Mouse (Mus musculus) MEL (cell line): ENCODE measurements at regions not wholly inside any gene's neighbourhood (a gene's known extent, or its start where the extent isn't known, plus 50 kb on each side); places are given as distances from the start of the nearest gene placed in this dataset.

Experiments
- DNase-seq: peaks from one replicate; pipeline ENCODE4 v3.0.0; 2011; ENCODE audit warnings: low read depth, low spot score
- H3K27ac ChIP-seq: 2 replicates; pipeline ENCODE4 v1.5.1; 2012; ENCODE audit warnings: low read depth, mild to moderate bottlenecking, control low read depth, low read length, moderate library complexity; ENCODE audit not compliant: control insufficient read depth
- H3K27me3 ChIP-seq, 2 experiments: fragments of 150-350 bp in 1 of 2; sonication (generic) in 1 of 2; 2 replicates each; pipeline ENCODE4 v1.6.1; 2012; ENCODE audit warnings: low read length in 2 of 2, mild to moderate bottlenecking in 2 of 2, improper control_type of control experiment in 1 of 2, moderate library complexity in 1 of 2; ENCODE audit not compliant: insufficient read depth in 2 of 2, control insufficient read depth in 1 of 2
- H3K36me3 ChIP-seq, 2 experiments: 2 replicates each; pipeline ENCODE4 v1.6.1; 2012 to 2014; ENCODE audit warnings: low read length in 2 of 2, improper control_type of control experiment in 1 of 2, inconsistent platforms in 1 of 2, mild to moderate bottlenecking in 1 of 2; ENCODE audit not compliant: insufficient read depth in 2 of 2, control insufficient read depth in 1 of 2
- H3K4me1 ChIP-seq, 2 experiments: fragments of 150-350 bp in 1 of 2; sonication (generic) in 1 of 2; 2 replicates each; pipeline ENCODE4 v1.6.1; 2012; ENCODE audit warnings: low read length in 2 of 2, improper control_type of control experiment in 1 of 2, mild to moderate bottlenecking in 1 of 2; ENCODE audit not compliant: insufficient read depth in 2 of 2, control insufficient read depth in 1 of 2
- H3K4me3 ChIP-seq, 2 experiments: fragments of 150-350 bp in 1 of 2; sonication (generic) in 1 of 2; 2 replicates each; pipeline ENCODE4 v1.5.1; 2012; ENCODE audit warnings: low read depth in 2 of 2, low read length in 2 of 2, mild to moderate bottlenecking in 2 of 2, moderate library complexity in 2 of 2, control low read depth in 1 of 2, improper control_type of control experiment in 1 of 2; ENCODE audit not compliant: control insufficient read depth in 1 of 2, insufficient read depth in 1 of 2
- H3K79me2 ChIP-seq: 2 replicates; pipeline ENCODE4 v1.6.1; 2012; ENCODE audit warnings: mild to moderate bottlenecking, low read length, moderate library complexity; ENCODE audit not compliant: control insufficient read depth, poor library complexity, insufficient read depth
- H3K9ac ChIP-seq: 2 replicates; pipeline ENCODE4 v1.6.1; 2012; ENCODE audit warnings: low read depth, mild to moderate bottlenecking, control low read depth, low read length, moderate library complexity; ENCODE audit not compliant: control insufficient read depth, poor library complexity, severe bottlenecking
- H3K9me3 ChIP-seq: fragments of 150-350 bp; sonication (generic); replicated peaks from 2 replicates; pipeline ENCODE4 v1.6.1; 2012; ENCODE audit warnings: mild to moderate bottlenecking, low read length, improper control_type of control experiment, moderate library complexity; ENCODE audit not compliant: insufficient read depth
- CHD2 ChIP-seq: IDR thresholded peaks from 2 replicates; pipeline ENCODE4 v1.6.1; 2011; ENCODE audit warnings: low read length, improper control_type of control experiment
- E2F4 ChIP-seq: IDR thresholded peaks from 2 replicates; pipeline ENCODE4 v1.6.1; 2011; ENCODE audit warnings: low read depth, low read length, improper control_type of control experiment, borderline replicate concordance
- ETS1 ChIP-seq: IDR thresholded peaks from 2 replicates; pipeline ENCODE4 v1.6.1; 2012; ENCODE audit warnings: low read depth, mild to moderate bottlenecking, inconsistent platforms, low read length, improper control_type of control experiment, moderate library complexity
- GABPA ChIP-seq: IDR thresholded peaks from 2 replicates; pipeline ENCODE4 v1.6.1; 2012; ENCODE audit warnings: low read depth, mild to moderate bottlenecking, inconsistent platforms, low read length, improper control_type of control experiment, moderate library complexity
- JUND ChIP-seq: IDR thresholded peaks from 2 replicates; pipeline ENCODE4 v1.6.1; 2011; ENCODE audit warnings: low read depth, mild to moderate bottlenecking, improper control_type of control experiment, low read length
- MAZ ChIP-seq: IDR thresholded peaks from 2 replicates; pipeline ENCODE4 v1.6.1; 2012; ENCODE audit warnings: low read depth, mild to moderate bottlenecking, inconsistent platforms, low read length, improper control_type of control experiment
- MXI1 ChIP-seq: IDR thresholded peaks from 2 replicates; pipeline ENCODE4 v1.6.1; 2011; ENCODE audit warnings: mild to moderate bottlenecking, low read depth, low read length, improper control_type of control experiment
- MYB ChIP-seq: IDR thresholded peaks from 2 replicates; pipeline ENCODE4 v1.6.1; 2011; ENCODE audit warnings: mild to moderate bottlenecking, low read depth, low read length, improper control_type of control experiment
- NRF1 ChIP-seq: IDR thresholded peaks from 2 replicates; pipeline ENCODE4 v1.6.1; 2014; ENCODE audit warnings: low read depth, mild to moderate bottlenecking, inconsistent platforms, low read length, improper control_type of control experiment, moderate library complexity; ENCODE audit not compliant: poor library complexity, insufficient read depth, severe bottlenecking
- RCOR1 ChIP-seq: IDR thresholded peaks from 2 replicates; pipeline ENCODE4 v1.6.1; 2012; ENCODE audit warnings: low read depth, mild to moderate bottlenecking, inconsistent platforms, low read length, improper control_type of control experiment
- TBP ChIP-seq: IDR thresholded peaks from 2 replicates; pipeline ENCODE4 v1.8.0; 2011; ENCODE audit warnings: low read depth, low read length, improper control_type of control experiment
- USF1 ChIP-seq: IDR thresholded peaks from 2 replicates; pipeline ENCODE4 v1.6.1; 2014; ENCODE audit warnings: low read depth, mild to moderate bottlenecking, inconsistent platforms, low read length, improper control_type of control experiment, moderate library complexity
- ZC3H11A ChIP-seq: IDR thresholded peaks from 2 replicates; pipeline ENCODE4 v1.6.1; 2012; ENCODE audit warnings: low read depth, mild to moderate bottlenecking, inconsistent platforms, low read length, improper control_type of control experiment
- ZNF384 ChIP-seq: IDR thresholded peaks from 2 replicates; pipeline ENCODE4 v1.6.1; 2012; ENCODE audit warnings: low read depth, mild to moderate bottlenecking, inconsistent platforms, low read length, improper control_type of control experiment

GRCm38 (mm10) chr16:95855230-95855629 lies 135.5 kb downstream of the Psmg1 start:
- H3K27ac ChIP-seq = no peak overlapping the region
- peaks cover 4 to 17% of the 10 kb centered on the region in 2 experiments; a peak in 3 of 4 replicates for H3K4me1 ChIP-seq
- peaks cover 0 to 11% of the 10 kb centered on the region in 2 experiments; a peak in 2 of 4 replicates for H3K36me3 ChIP-seq
- DNase-seq = no peak
- H3K27me3 ChIP-seq = no peaks in the 10 kb centered on the region
- H3K9ac ChIP-seq = no peak overlapping the region
- TF ChIP-seq E2F4 = no peak
- no peak for TF ChIP-seq ETS1
- TF ChIP-seq USF1 = no peak
- no peak overlapping the region for H3K4me3 ChIP-seq
- H3K79me2 ChIP-seq = no peaks in the 10 kb centered on the region
- no peaks in the 10 kb centered on the region for H3K9me3 ChIP-seq

DNA sequence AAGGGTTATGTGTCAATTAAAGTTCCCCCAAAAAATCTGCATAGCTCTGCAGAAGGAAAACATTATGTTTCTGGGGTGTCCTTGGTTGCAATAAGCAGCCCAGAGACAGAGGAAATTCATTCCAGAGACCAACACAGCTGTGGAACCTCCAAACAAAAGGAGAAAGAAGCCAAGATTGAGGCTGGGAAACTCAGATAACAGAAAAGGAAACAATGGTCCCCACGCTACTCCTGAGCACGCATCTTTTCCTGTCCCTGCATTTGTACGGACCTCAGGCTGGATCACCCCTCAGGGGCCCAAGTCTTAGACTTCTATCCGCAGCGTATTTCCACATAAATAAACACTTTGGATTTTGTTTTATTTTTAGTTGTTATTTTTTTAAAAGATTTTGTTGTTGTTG lies 138.9 kb downstream of the Psmg1 start:
- H3K36me3 ChIP-seq = peaks cover 0 to 1% of the 10 kb centered on the region in 2 experiments; a peak in 2 of 4 replicates
- H3K4me1 ChIP-seq = peaks cover 0 to 6% of the 10 kb centered on the region in 2 experiments; a peak in 2 of 4 replicates
- TF ChIP-seq ZNF384 (no peak), USF1 (no peak), MYB (no peak)
- no peak overlapping the region for H3K9ac ChIP-seq
- no peaks in the 10 kb centered on the region for H3K27me3 ChIP-seq
- no peaks in the 10 kb centered on the region for H3K9me3 ChIP-seq
- no peak overlapping the region for H3K4me3 ChIP-seq
- DNase-seq = no peak
- no peak overlapping the region for H3K27ac ChIP-seq
- H3K79me2 ChIP-seq = no peaks in the 10 kb centered on the region

- Histone ChIP-seq H3K9me3 (no peaks in the 10 kb centered on the region), H3K36me3 (no peaks in the 10 kb centered on the region), H3K27ac (no peak overlapping the region), H3K9ac (no peak overlapping the region), H3K4me3 (no peak overlapping the region), H3K4me1 (peaks cover 0 to 4% of the 10 kb centered on the region in 2 experiments; a peak in 1 of 4 replicates), H3K79me2 (no peaks in the 10 kb centered on the region), H3K27me3 (no peaks in the 10 kb centered on the region)
- DNase-seq = no peak
- TF ChIP-seq RCOR1 (no peak), ZC3H11A (no peak), MAZ (no peak), MXI1 (no peak), TBP (no peak), CHD2 (no peak), GABPA (no peak), NRF1 (no peak), JUND (no peak)
Observed at GRCm38 (mm10) chr16:95848555-95849082, 142.1 kb downstream of the Psmg1 start.
